In the genomic region with DNA sequence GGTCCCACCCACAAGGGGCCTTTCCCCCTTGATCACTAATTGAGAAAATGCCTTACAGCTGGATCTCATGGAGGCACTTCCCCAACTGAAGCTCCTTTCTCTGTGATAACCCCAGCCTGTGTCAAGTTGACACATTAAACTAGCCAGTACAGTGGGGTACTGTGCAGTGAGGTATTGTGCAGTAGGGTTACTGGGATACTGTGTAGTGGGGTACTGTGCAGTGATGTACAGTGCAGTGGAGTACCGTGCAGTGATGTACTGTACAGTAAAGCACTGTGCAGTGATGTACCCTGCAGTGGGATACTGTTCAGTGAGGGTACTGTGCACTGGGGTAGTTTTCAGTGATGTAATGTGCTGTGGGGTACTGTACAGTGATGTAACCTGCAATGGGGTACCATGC, we compare ENCODE assay signal across 4 mouse cellular contexts. TPM values are rescaled to one million over a fixed set of nuclear protein-coding genes. Genes with fewer than 3 reads are reported as not detected.
DNase-seq lines count a peak whose midpoint lies in the region; ATAC-seq lines count a peak whose summit lies in the region.
"Not testable (repeated sequence)": the region's sequence is repeated elsewhere in the genome, so short reads cannot be mapped to it uniquely, and the experiment has no call there.

No protein-coding gene starts in this region.

- H3K27ac ChIP-seq in embryonic facial prominence, embryonic 12.5 days; hindbrain, embryonic 15.5 days (replicated peaks); midbrain, embryonic 11.5 days (ENCODE audit: low read depth, low read length): not testable (repeated sequence)

- H3K4me2 ChIP-seq in embryonic facial prominence, embryonic 12.5 days (replicated peaks); hindbrain, embryonic 15.5 days; midbrain, embryonic 11.5 days: not testable (repeated sequence)

- not testable (repeated sequence) for H3K36me3 ChIP-seq in embryonic facial prominence, embryonic 12.5 days; hindbrain, embryonic 15.5 days; midbrain, embryonic 11.5 days (ENCODE audit: control insufficient read depth, insufficient read depth, low read length)

- H3K27me3 ChIP-seq in embryonic facial prominence, embryonic 12.5 days; hindbrain, embryonic 15.5 days; midbrain, embryonic 11.5 days (ENCODE audit: control insufficient read depth, insufficient read depth, low read length): not testable (repeated sequence)

- WGBS in embryonic facial prominence, embryonic 12.5 days = 94% methylated on average over 1 of the region's 1 CpGs
- WGBS in hindbrain, embryonic 15.5 days = 93% methylated on average over 1 of the region's 1 CpGs
- 94% methylated on average over 1 of the region's 1 CpGs for whole genome bisulfite sequencing in midbrain, embryonic 11.5 days

- peak; percentile 84 for DNase-seq in heart, adult 11 months
- peak; percentile 10 for DNase-seq in midbrain, embryonic 11.5 days (ENCODE audit: low spot score, missing footprints)

- H3K4me3 ChIP-seq in embryonic facial prominence, embryonic 12.5 days; hindbrain, embryonic 15.5 days; midbrain, embryonic 11.5 days (ENCODE audit: low read depth, low read length): not testable (repeated sequence)

- H3K4me1 ChIP-seq in embryonic facial prominence, embryonic 12.5 days; hindbrain, embryonic 15.5 days (replicated peaks); midbrain, embryonic 11.5 days (ENCODE audit: control insufficient read depth, insufficient read depth, low read length): not testable (repeated sequence)

- not testable (repeated sequence) for H3K9ac ChIP-seq in embryonic facial prominence, embryonic 12.5 days; hindbrain, embryonic 15.5 days; midbrain, embryonic 11.5 days (ENCODE audit: low read length)

- H3K9me3 ChIP-seq in embryonic facial prominence, embryonic 12.5 days; hindbrain, embryonic 15.5 days; midbrain, embryonic 11.5 days (ENCODE audit: control insufficient read depth, low read length): not testable (repeated sequence)

- ATAC-seq in embryonic facial prominence, embryonic 12.5 days (ENCODE audit: insufficient number of reproducible peaks, insufficient read depth, low FRiP score, low TSS enrichment) = peak; percentile 74; the same call in 1 of the 2 replicates
- ATAC-seq in hindbrain, embryonic 15.5 days (ENCODE audit: low FRiP score, low read depth) = peak; percentile 51; the same call in 1 of the 2 replicates
- ATAC-seq in midbrain, embryonic 11.5 days (ENCODE audit: low FRiP score) = not testable (repeated sequence)

RNA-seq across cellular contexts. Expression of a gene that starts 7.5 kb away (rescaled TPM):
- 26.0 and 26.6 TPM in 2 replicates for polyA plus RNA-seq in embryonic facial prominence, embryonic 12.5 days (2016; fragmentation: Nextera tagmentation; extraction: Ambion mirVana)
- polyA plus RNA-seq in hindbrain, embryonic 15.5 days (2015; fragmentation: Nextera tagmentation; extraction: Ambion mirVana) = 12.9 and 13.9 TPM in 2 replicates
- polyA plus RNA-seq in midbrain, embryonic 11.5 days (2014; fragmentation: Nextera tagmentation; extraction: Ambion mirVana) = 22.3 and 23.0 TPM in 2 replicates

RNA-seq across cellular contexts. Expression of a gene that starts 48.0 kb away (rescaled TPM):
- polyA plus RNA-seq in embryonic facial prominence, embryonic 12.5 days (2016; fragmentation: Nextera tagmentation; extraction: Ambion mirVana) = 57.5 TPM in 2 replicates
- 40.6 and 42.2 TPM in 2 replicates for polyA plus RNA-seq in hindbrain, embryonic 15.5 days (2015; fragmentation: Nextera tagmentation; extraction: Ambion mirVana)
- polyA plus RNA-seq in midbrain, embryonic 11.5 days (2014; fragmentation: Nextera tagmentation; extraction: Ambion mirVana) = 46.8 and 47.6 TPM in 2 replicates
